Mouse (Mus musculus) stomach, postnatal 0 days (tissue): ENCODE results near the gene Ddx31.

Source experiments
- CTCF ChIP-seq: IDR thresholded peaks from 2 replicates; pipeline ENCODE4 v1.5.1; 2016; ENCODE audit warnings: antibody characterized with exemption, low read depth, mild to moderate bottlenecking, moderate library complexity
- EP300 ChIP-seq: optimal IDR thresholded peaks from 2 replicates; pipeline ENCODE3; 2016; ENCODE audit warnings: antibody characterized with exemption

DNA sequence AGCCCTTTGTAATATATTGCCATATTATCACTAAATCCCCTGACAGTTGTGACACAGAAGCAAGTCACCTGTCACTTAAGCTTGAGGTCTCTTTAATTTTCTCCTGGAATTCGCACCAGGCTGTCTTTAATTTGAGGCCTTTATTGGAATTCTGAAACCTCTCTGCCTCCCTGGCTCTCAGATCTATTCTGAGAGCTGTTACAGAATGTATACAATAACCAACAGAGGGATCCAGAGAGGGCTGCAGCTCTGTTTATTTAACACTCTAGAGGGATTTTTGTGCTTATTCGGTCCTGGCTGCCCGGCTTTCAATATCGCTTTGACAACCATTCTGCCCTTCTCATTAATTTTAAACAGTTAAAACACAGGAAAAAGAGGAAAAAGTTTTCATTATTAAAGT lies 44.7 kb downstream of the Ddx31 start:
- TF ChIP-seq EP300 (no peak), CTCF (no peak; the same call in 1 of the 2 replicates)
